Mouse (Mus musculus) lung, adult 2 months (tissue): ENCODE results near the gene Adamts18.

Experiments used
- CTCF ChIP-seq: fragments of 200-500 bp; IDR thresholded peaks from 2 replicates; pipeline ENCODE4 v1.5.1; 2011; ENCODE audit warnings: mild to moderate bottlenecking, low read length, control low read depth; ENCODE audit not compliant: insufficient read depth
- POLR2A ChIP-seq: fragments of 200-500 bp; IDR thresholded peaks from 2 replicates; pipeline ENCODE4 v1.6.1; 2011; ENCODE audit warnings: low read depth, mild to moderate bottlenecking, control low read depth, low read length, borderline replicate concordance; ENCODE audit errors: extremely low read depth

DNA sequence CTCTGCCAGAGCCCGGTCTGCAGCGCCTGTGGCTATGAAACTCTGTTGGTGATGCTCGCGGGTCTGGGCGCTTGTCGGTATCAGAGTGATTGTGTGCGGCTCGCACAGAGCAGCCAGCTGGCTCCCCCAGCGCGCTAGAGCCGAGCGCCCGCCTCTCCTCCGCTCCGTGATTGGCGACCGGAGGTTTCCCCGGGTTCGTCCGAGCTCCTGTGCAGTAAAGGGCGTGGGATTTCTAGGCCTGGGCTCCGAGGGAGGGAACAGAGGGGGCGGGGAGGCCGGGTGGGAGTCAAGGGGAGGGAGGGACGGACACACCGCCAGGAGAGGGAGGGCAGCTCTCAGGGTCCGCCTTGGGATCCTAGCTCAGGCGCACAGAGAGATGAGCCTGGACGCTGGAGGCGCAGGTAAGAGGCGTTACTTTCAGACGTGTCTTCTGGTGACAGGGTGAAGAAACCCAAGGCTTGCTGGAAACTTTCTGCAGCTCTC, at the start of gene Adamts18:
- TF ChIP-seq POLR2A (no peak), CTCF (no peak)
